Mouse (Mus musculus) intestine, embryonic 15.5 days (tissue): Measurements from ENCODE around the gene Ttc25. TPM values are rescaled to one million over a fixed set of nuclear protein-coding genes. Genes with fewer than 3 reads are reported as not detected.

Experiments used
- ATAC-seq: fragments of 200-750 bp; cut with Nextera tagmentation; 2 replicates; pipeline ENCODE4 v1.8.0; 2017; ENCODE audit warnings: moderate TSS enrichment, moderate library complexity
- H3K27ac ChIP-seq: fragments of 300-500 bp; sonication (generic); 2 replicates; pipeline ENCODE4 v1.5.1; 2015; ENCODE audit warnings: mild to moderate bottlenecking, inconsistent platforms
- H3K27me3 ChIP-seq: fragments of 300-500 bp; sonication (generic); replicated peaks from 2 replicates; pipeline ENCODE4 v1.6.1; 2015; ENCODE audit warnings: inconsistent platforms
- H3K36me3 ChIP-seq: fragments of 300-500 bp; sonication (generic); 2 replicates; pipeline ENCODE4 v1.6.1; 2015; ENCODE audit warnings: inconsistent platforms
- H3K4me1 ChIP-seq: fragments of 300-500 bp; sonication (generic); replicated peaks from 2 replicates; pipeline ENCODE4 v1.6.1; 2015; ENCODE audit warnings: inconsistent platforms
- H3K4me2 ChIP-seq: fragments of 300-500 bp; sonication (generic); replicated peaks from 2 replicates; pipeline ENCODE4 v1.6.1; 2015; ENCODE audit warnings: mild to moderate bottlenecking, inconsistent platforms
- H3K4me3 ChIP-seq: fragments of 300-500 bp; sonication (generic); replicated peaks from 2 replicates; pipeline ENCODE4 v1.5.1; 2015; ENCODE audit warnings: inconsistent platforms
- H3K9ac ChIP-seq: fragments of 300-500 bp; sonication (generic); 2 replicates; pipeline ENCODE4 v1.6.1; 2015; ENCODE audit warnings: inconsistent platforms
- H3K9me3 ChIP-seq: fragments of 300-500 bp; sonication (generic); 2 replicates; pipeline ENCODE4 v1.6.1; 2016; ENCODE audit warnings: inconsistent platforms
- WGBS: fragments of 180-500 bp; shearing (Covaris S2); methylation state at CpG from one replicate; pipeline ENCODE4 v1.1.7; 2015; 5-methylcytosine and 5-hydroxymethylcytosine counted together
- polyA plus RNA-seq: library from polyadenylated mRNA; unstranded; fragments of >200 nt; fragmentation: Nextera tagmentation; extraction: Ambion mirVana; gene quantifications from 2 replicates; pipeline ENCODE4 v1.2.1, GENCODE M21; 2015

Ttc25 gene
- polyA plus RNA-seq, 1 experiment from 2014 or later: 0.20 TPM

- Histone ChIP-seq H3K4me2 (no peak overlapping the region), H3K9me3 (no peaks in the 10 kb centered on the region), H3K36me3 (no peaks in the 10 kb centered on the region), H3K27ac (no peak overlapping the region), H3K9ac (no peak overlapping the region), H3K4me1 (no peaks in the 10 kb centered on the region), H3K4me3 (no peak overlapping the region), H3K27me3 (no peaks in the 10 kb centered on the region)
- WGBS: 49% methylated on average over 7 of the region's 7 CpGs
- no peak for ATAC-seq
These were observed 14.1 kb downstream of the Ttc25 start for GRCm38 (mm10) chr11:100559476-100559875.

GRCm38 (mm10) chr11:100561748-100562147, 16.3 kb downstream of the Ttc25 start:
- Histone ChIP-seq H3K4me1 (no peaks in the 10 kb centered on the region), H3K27me3 (no peaks in the 10 kb centered on the region), H3K36me3 (no peaks in the 10 kb centered on the region), H3K9ac (no peak overlapping the region), H3K4me2 (no peak overlapping the region), H3K4me3 (no peak overlapping the region), H3K27ac (no peak overlapping the region), H3K9me3 (no peaks in the 10 kb centered on the region)
- ATAC-seq: no peak
- 61% methylated on average over 5 of the region's 5 CpGs for WGBS

- Histone ChIP-seq H3K4me2 (no peak overlapping the region), H3K36me3 (no peaks in the 10 kb centered on the region), H3K27ac (no peak overlapping the region), H3K9ac (no peak overlapping the region), H3K4me1 (no peaks in the 10 kb centered on the region), H3K4me3 (no peak overlapping the region), H3K27me3 (no peaks in the 10 kb centered on the region), H3K9me3 (no peaks in the 10 kb centered on the region)
- WGBS: 55% methylated on average over 15 of the region's 15 CpGs
- no peak for ATAC-seq
These were observed 18.9 kb downstream of the Ttc25 start for GRCm38 (mm10) chr11:100564297-100564696.

- H3K36me3 ChIP-seq: no peaks in the 10 kb centered on the region
- H3K27ac ChIP-seq: no peak overlapping the region
- WGBS: 85% methylated on average over 6 of the region's 6 CpGs
- H3K27me3 ChIP-seq: no peaks in the 10 kb centered on the region
- no peak for ATAC-seq
- H3K4me2 ChIP-seq: no peak overlapping the region
- H3K4me3 ChIP-seq: no peak overlapping the region
- no peaks in the 10 kb centered on the region for H3K4me1 ChIP-seq
- no peaks in the 10 kb centered on the region for H3K9me3 ChIP-seq
- H3K9ac ChIP-seq: no peak overlapping the region
These were observed 19.3 kb downstream of the Ttc25 start for GRCm38 (mm10) chr11:100564703-100565102.

- H3K4me2 ChIP-seq: no peak overlapping the region
- H3K27me3 ChIP-seq: peaks cover 7% of the 10 kb centered on the region; the same call in 1 of the 2 replicates
- H3K4me3 ChIP-seq: no peak overlapping the region
- H3K9ac ChIP-seq: no peak overlapping the region
- 75% methylated on average over 5 of the region's 5 CpGs for WGBS
- no peak for ATAC-seq
- H3K36me3 ChIP-seq: no peaks in the 10 kb centered on the region
- peaks cover 10% of the 10 kb centered on the region for H3K4me1 ChIP-seq
- H3K9me3 ChIP-seq: no peaks in the 10 kb centered on the region
- H3K27ac ChIP-seq: no peak overlapping the region
These were observed 21.8 kb downstream of the Ttc25 start for GRCm38 (mm10) chr11:100567229-100567628.

GRCm38 (mm10) chr11:100567815-100568245, 22.4 kb downstream of the Ttc25 start:
- WGBS: 41% methylated on average over 9 of the region's 9 CpGs

GRCm38 (mm10) chr11:100568692-100569091, 23.3 kb downstream of the Ttc25 start:
- Histone ChIP-seq H3K27me3 (peaks cover 7% of the 10 kb centered on the region; the same call in 1 of the 2 replicates), H3K36me3 (no peaks in the 10 kb centered on the region), H3K4me1 (peaks cover 10% of the 10 kb centered on the region), H3K9ac (no peak overlapping the region), H3K4me3 (no peak overlapping the region), H3K9me3 (no peaks in the 10 kb centered on the region), H3K27ac (no peak overlapping the region), H3K4me2 (no peak overlapping the region)
- WGBS: 87% methylated on average over 8 of the region's 8 CpGs
- ATAC-seq: no peak

More at GRCm38 (mm10) chr11:100567815-100568245, 22.4 kb downstream of the Ttc25 start:
- no peaks in the 10 kb centered on the region for H3K9me3 ChIP-seq
- H3K27me3 ChIP-seq: peaks cover 7% of the 10 kb centered on the region; the same call in 1 of the 2 replicates
- no peak overlapping the region for H3K9ac ChIP-seq
- H3K27ac ChIP-seq: no peak overlapping the region
- H3K4me1 ChIP-seq: peaks cover 10% of the 10 kb centered on the region
- H3K36me3 ChIP-seq: no peaks in the 10 kb centered on the region
- H3K4me3 ChIP-seq: no peak overlapping the region
- no peak overlapping the region for H3K4me2 ChIP-seq
- no peak for ATAC-seq

- 56% methylated on average over 9 of the region's 9 CpGs for WGBS
- ATAC-seq: no peak
- H3K27ac ChIP-seq: no peak overlapping the region
- peaks cover 10% of the 10 kb centered on the region for H3K4me1 ChIP-seq
- H3K4me3 ChIP-seq: no peak overlapping the region
- H3K9me3 ChIP-seq: no peaks in the 10 kb centered on the region
- no peaks in the 10 kb centered on the region for H3K36me3 ChIP-seq
- H3K27me3 ChIP-seq: peaks cover 7% of the 10 kb centered on the region; the same call in 1 of the 2 replicates
- H3K4me2 ChIP-seq: no peak overlapping the region
- no peak overlapping the region for H3K9ac ChIP-seq
These were observed 24.4 kb downstream of the Ttc25 start for GRCm38 (mm10) chr11:100569789-100570188.

GRCm38 (mm10) chr11:100570430-100571201, 25.2 kb downstream of the Ttc25 start:
- Histone ChIP-seq H3K9ac (0 out of 2 replicates have a peak overlapping the region, but pooled peaks have one; percentile 3), H3K27me3 (peaks cover 7% of the 10 kb centered on the region; the same call in 1 of the 2 replicates), H3K4me3 (peak overlapping the region; percentile 11; the same call in 1 of the 2 replicates), H3K27ac (no peak overlapping the region), H3K9me3 (no peaks in the 10 kb centered on the region), H3K4me2 (peak overlapping the region; percentile 50), H3K36me3 (no peaks in the 10 kb centered on the region), H3K4me1 (peaks cover 15% of the 10 kb centered on the region)
- 10% methylated on average over 8 of the region's 8 CpGs for WGBS
- 0 out of 2 replicates have a peak, but pooled peaks have one; percentile 36 for ATAC-seq

GRCm38 (mm10) chr11:100571202-100571567, 25.8 kb downstream of the Ttc25 start:
- Histone ChIP-seq H3K36me3 (no peaks in the 10 kb centered on the region), H3K27ac (no peak overlapping the region), H3K9me3 (no peaks in the 10 kb centered on the region), H3K4me3 (peak overlapping the region; percentile 11; the same call in 1 of the 2 replicates), H3K4me2 (peak overlapping the region; percentile 50), H3K4me1 (peaks cover 15% of the 10 kb centered on the region), H3K9ac (0 out of 2 replicates have a peak overlapping the region, but pooled peaks have one; percentile 3), H3K27me3 (peaks cover 7% of the 10 kb centered on the region; the same call in 1 of the 2 replicates)
- WGBS: 7% methylated on average over 16 of the region's 16 CpGs
- ATAC-seq: no peak

GRCm38 (mm10) chr11:100574188-100574587, 28.8 kb downstream of the Ttc25 start:
- no peak for ATAC-seq
- Histone ChIP-seq H3K9me3 (no peaks in the 10 kb centered on the region), H3K9ac (0 out of 2 replicates have a peak overlapping the region, but pooled peaks have one; percentile 54), H3K4me2 (peak overlapping the region; percentile 69), H3K27me3 (peaks cover 7% of the 10 kb centered on the region; the same call in 1 of the 2 replicates), H3K4me1 (peaks cover 15% of the 10 kb centered on the region), H3K27ac (no peak overlapping the region), H3K4me3 (peak overlapping the region; percentile 68; the same call in 1 of the 2 replicates), H3K36me3 (peaks cover 5% of the 10 kb centered on the region; the same call in 1 of the 2 replicates)
- 84% methylated on average over 3 of the region's 3 CpGs for WGBS

GRCm38 (mm10) chr11:100574708-100575483, 29.5 kb downstream of the Ttc25 start, which contains the start of gene Cnp:
TSS of gene Cnp (plus strand) at chr11:100574904.
- peak; percentile 90 for ATAC-seq
- Histone ChIP-seq H3K4me2 (peak within 1 kb of the TSS; percentile 69), H3K9ac (peak within 1 kb of the TSS; percentile 54), H3K36me3 (peaks cover 9% of the 10 kb centered on the region; the same call in 1 of the 2 replicates), H3K27me3 (peaks cover 7% of the 10 kb centered on the region; the same call in 1 of the 2 replicates), H3K4me3 (peak within 1 kb of the TSS; percentile 68), H3K9me3 (no peaks in the 10 kb centered on the region), H3K27ac (peak within 1 kb of the TSS; percentile 30), H3K4me1 (peaks cover 15% of the 10 kb centered on the region)
- WGBS: under 1% methylated on average over 47 of the region's 47 CpGs
